Mouse (Mus musculus) cortical plate, adult 2 months (tissue): ENCODE results near the gene Btbd6. TPM values are rescaled to one million over a fixed set of nuclear protein-coding genes. Genes with fewer than 3 reads are reported as not detected.
A peak's percentile ranks its signal among the peaks of the same experiment; 100 is the strongest.

Source experiments
- H3K27ac ChIP-seq: fragments of 200-500 bp; 2 replicates; pipeline ENCODE4 v1.5.1; 2012; ENCODE audit warnings: low read length, control low read depth, inconsistent platforms; ENCODE audit not compliant: insufficient read depth
- H3K4me1 ChIP-seq: fragments of 200-500 bp; 2 replicates; pipeline ENCODE4 v1.6.1; 2011; ENCODE audit warnings: low read length; ENCODE audit not compliant: control insufficient read depth, insufficient read depth
- H3K4me3 ChIP-seq: fragments of 200-500 bp; 2 replicates; pipeline ENCODE4 v1.5.1; 2011; ENCODE audit warnings: mild to moderate bottlenecking, low read length, control low read depth; ENCODE audit not compliant: insufficient read depth
- CTCF ChIP-seq: fragments of 200-500 bp; IDR thresholded peaks from 2 replicates; pipeline ENCODE4 v1.5.1; 2011; ENCODE audit warnings: mild to moderate bottlenecking, control low read depth, low read length; ENCODE audit not compliant: insufficient read depth; ENCODE audit errors: extremely low read depth
- POLR2A ChIP-seq: fragments of 200-500 bp; IDR thresholded peaks from 2 replicates; pipeline ENCODE4 v1.6.1; 2011; ENCODE audit warnings: mild to moderate bottlenecking, low read length, control low read depth; ENCODE audit not compliant: insufficient read depth; ENCODE audit errors: extremely low read depth
- polyA plus RNA-seq: library from polyadenylated mRNA; depleted of rRNA; stranded (reverse); fragments of >200 nt; gene quantifications from 2 replicates; pipeline ENCODE4 v1.2.3, GENCODE M21; 2012; rRNA removed

The Btbd6 gene
- polyA plus RNA-seq: 78.2 and 80.2 TPM in 2 replicates

DNA sequence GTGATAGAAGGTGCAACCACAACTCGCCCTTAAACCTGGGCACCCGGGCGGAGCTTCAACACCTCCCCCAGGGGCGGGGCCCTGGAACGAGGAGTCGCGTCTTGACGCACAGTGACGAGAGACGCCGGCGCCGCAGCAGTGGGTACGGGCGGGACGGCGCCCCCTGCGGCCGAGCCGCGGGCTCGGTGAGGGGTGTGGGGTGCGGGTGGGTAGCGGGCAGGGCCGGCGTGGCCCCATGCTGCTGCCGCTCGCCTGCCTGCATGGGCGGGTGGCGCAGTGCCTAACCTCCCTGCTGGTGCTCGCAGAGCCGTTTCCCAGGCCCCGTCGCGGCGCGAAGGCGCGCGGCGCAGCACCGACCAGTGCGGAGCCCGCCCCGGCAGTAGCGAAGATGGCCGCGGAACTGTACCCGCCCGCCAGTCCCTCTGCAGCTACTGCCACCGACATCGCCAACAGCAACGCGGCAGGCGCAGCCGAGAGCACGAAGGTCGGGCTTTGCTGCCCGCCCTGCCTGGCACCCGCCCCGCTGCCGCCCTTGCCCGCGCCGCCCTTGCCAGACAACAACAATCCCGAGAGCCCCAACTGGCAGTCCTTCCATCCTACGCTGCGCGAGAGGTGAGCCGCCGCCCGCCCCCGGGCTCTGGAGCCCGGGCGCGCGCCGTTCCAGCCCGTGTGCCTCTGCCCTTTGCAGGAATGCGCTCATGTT, at the start of gene Btbd6:
TSS of gene Btbd6 (plus strand) at position 112 of the 703 bp plus-strand sequence.
- Histone ChIP-seq H3K4me3 (peak within 1 kb of the TSS; percentile 57), H3K27ac (peak within 1 kb of the TSS; percentile 99), H3K4me1 (no peaks in the 10 kb centered on the region; the same call in 1 of the 2 replicates)
- no peak for TF ChIP-seq CTCF
- TF ChIP-seq POLR2A: peak; percentile 74

DNA sequence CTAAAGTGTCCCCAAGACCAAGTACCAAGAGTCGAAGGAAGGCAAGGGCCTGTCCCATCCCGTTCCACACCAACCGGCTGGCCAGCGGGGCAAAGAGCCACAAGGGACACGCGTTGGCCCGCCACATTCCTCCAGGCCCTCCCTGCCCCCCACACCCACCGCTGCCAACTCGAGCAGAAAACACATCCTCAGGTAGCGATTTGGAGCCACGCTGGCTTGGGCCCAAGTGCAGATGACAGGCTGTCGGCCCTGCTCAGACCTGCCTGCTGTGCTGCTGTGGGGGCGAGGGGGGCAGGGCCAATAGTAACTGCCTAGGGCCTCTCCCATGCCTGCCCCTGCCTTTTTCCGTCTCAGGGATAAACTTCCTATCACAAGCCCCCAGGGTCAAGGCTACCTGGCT, 49.0 kb upstream of the Btbd6 start:
- no peak overlapping the region for H3K4me3 ChIP-seq
- H3K4me1 ChIP-seq: peaks cover 2% of the 10 kb centered on the region; the same call in 1 of the 2 replicates
- H3K27ac ChIP-seq: no peak overlapping the region
- no peak for TF ChIP-seq POLR2A
- no peak for TF ChIP-seq CTCF

DNA sequence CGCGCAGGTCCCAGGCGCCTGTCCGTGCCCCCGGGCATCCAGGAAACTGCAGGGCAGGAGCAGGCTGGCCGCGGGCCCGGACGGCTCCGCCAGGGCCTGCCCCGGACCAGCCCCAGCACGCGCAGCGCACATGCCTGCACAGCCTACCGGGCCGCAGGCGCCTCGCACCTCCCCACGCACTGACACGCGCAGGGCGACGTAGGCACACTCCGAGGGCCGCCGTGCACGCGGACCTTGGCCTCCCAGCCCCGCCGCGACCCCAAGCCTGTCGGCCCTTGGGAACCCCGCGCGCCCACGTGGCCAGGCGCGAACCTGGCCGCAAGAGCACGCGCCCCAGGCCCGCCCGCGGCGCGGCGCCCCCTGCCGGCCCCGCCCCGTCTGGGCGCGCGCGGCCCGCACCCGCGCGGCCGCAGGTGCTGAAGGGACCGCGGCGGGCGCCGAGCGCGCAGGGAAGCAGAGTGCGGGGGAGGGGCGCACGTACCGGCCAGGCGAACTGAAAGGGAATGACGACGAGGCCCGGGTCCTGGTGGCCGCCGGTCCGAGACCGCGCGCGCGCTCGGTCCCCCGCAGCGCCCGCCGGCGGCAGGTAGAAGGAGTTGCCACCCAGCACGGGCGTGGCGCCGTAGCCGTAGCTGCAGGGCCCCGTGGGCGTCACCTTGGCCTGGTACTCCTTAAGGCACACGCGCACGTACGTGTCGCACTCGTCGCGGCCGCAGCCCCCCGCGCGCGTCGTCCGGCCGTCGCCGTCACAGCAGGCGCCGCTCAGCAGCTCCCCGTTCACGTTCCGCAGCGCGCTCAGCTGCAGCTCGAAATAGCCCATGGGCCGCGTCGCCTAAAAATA, 47.7 kb upstream of the Btbd6 start:
- H3K4me1 ChIP-seq: peaks cover 2% of the 10 kb centered on the region; the same call in 1 of the 2 replicates
- TF ChIP-seq CTCF (no peak), POLR2A (0 out of 2 replicates have a peak, but pooled peaks have one; percentile 34)
- H3K27ac ChIP-seq: peak overlapping the region; percentile 90
- peak overlapping the region; percentile 60 for H3K4me3 ChIP-seq

DNA sequence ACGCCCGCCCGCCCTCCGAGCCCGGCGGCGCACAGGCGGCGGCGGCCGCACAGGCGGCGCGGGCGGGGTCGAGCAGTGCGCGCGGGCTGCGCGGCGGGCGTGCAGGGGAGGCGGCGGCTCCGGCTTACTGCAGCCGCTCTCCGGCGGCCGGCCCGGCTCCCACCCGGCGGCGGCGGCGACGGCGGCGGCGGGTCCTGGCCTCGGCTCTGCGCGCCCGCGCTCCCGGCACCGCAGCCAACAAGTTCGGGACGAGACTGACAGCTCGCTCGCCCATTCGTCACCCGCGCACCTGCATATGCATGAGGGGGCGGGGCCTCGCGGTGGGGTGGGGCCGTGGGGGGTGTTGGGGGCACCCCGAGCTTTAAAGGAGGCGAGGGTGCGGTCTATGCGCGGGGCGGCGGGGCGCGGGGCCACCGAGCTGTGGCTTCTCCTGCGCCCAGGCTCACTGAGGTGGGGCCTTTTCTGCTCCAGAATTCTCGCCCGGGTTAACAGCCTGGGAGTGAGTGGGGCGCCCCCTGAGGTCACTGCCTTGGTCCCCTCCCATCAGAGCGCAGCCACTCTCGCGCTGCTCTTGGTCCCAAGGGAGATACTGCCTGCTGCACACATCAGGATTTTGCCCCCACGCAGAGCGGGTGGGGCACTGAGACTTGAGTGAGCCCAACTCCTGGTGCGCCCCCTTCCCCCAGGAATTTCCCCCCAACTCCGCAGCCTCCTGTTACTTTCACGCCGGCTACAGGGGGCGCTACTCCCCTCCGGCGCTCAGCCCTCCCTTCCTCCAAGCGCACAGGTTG, 46.5 kb upstream of the Btbd6 start, which contains the start of gene Jag2:
TSS of gene Jag2 (minus strand) at position 215 of the 791 bp plus-strand sequence.
- H3K27ac ChIP-seq: peak within 1 kb of the TSS; percentile 90
- peak; percentile 45; the same call in 1 of the 2 replicates for TF ChIP-seq POLR2A
- peak; percentile 43; the same call in 1 of the 2 replicates for TF ChIP-seq CTCF
- H3K4me3 ChIP-seq: peak within 1 kb of the TSS; percentile 60
- peaks cover 2% of the 10 kb centered on the region; the same call in 1 of the 2 replicates for H3K4me1 ChIP-seq

DNA sequence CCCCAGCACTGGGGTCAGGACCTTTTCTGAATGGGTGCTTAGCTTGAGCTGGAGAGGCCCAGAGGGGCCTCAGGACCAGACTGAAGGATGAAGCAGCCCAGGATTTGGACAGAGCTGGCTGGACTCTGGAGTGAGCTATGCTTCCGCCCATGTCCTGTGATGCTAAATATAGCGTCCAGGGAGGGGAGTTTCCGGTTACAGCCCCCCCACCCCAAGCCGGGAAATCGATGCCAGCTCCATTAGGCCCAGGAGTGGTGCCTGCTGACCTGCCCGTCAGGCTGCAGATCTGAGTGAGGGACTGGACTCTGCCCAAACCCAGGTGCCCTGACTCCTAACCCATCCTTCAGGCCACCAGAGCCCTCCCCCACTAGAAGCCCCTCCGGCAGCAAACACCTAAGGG, 43.6 kb upstream of the Btbd6 start:
- Histone ChIP-seq H3K27ac (no peak overlapping the region), H3K4me3 (no peak overlapping the region), H3K4me1 (peaks cover 2% of the 10 kb centered on the region)
- TF ChIP-seq POLR2A: no peak
- TF ChIP-seq CTCF: no peak

DNA sequence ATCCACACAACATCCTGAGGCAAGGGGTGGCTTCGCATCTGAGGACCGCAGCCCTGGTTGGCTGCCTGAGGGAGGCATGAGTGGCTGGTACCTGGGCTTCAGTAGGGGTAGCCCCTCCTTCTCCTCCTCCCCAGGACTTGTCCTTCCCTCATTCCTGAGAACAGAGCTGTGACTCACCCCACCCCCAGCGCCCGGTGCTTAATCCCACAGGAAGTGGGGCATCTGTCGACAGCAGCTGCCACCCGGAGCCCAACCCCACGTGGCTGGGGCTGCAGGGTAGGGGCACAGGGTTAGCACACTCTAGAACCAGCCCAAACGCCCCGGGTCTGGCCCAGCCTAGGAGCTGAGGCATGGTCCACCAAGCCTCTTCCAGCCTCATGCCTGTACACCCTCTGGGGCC, 38.4 kb upstream of the Btbd6 start:
- no peak overlapping the region for H3K4me3 ChIP-seq
- TF ChIP-seq CTCF: no peak
- no peak for TF ChIP-seq POLR2A
- H3K4me1 ChIP-seq: peaks cover 7% of the 10 kb centered on the region
- H3K27ac ChIP-seq: no peak overlapping the region

DNA sequence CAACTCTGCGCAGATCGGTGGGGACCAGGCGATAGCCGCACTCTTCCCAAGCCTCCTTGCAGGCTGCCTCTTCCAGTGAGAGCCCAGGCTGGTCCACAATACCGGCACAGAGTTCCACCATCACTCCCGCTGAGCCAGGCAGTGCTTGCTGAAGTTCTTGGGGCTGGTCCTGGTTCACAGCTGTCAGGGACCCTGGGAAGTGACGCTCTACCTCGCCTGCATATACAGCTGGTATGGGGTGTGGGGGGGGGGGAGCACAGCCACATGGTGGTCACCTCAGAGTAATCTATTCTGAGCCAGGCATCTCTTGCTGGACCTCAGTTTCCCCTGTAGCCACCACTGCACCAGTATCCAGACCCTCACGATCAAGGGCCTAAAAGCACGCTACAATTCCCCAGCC, 37.9 kb upstream of the Btbd6 start:
- TF ChIP-seq POLR2A: no peak
- no peak for TF ChIP-seq CTCF
- Histone ChIP-seq H3K4me1 (peaks cover 7% of the 10 kb centered on the region), H3K27ac (no peak overlapping the region), H3K4me3 (no peak overlapping the region)

DNA sequence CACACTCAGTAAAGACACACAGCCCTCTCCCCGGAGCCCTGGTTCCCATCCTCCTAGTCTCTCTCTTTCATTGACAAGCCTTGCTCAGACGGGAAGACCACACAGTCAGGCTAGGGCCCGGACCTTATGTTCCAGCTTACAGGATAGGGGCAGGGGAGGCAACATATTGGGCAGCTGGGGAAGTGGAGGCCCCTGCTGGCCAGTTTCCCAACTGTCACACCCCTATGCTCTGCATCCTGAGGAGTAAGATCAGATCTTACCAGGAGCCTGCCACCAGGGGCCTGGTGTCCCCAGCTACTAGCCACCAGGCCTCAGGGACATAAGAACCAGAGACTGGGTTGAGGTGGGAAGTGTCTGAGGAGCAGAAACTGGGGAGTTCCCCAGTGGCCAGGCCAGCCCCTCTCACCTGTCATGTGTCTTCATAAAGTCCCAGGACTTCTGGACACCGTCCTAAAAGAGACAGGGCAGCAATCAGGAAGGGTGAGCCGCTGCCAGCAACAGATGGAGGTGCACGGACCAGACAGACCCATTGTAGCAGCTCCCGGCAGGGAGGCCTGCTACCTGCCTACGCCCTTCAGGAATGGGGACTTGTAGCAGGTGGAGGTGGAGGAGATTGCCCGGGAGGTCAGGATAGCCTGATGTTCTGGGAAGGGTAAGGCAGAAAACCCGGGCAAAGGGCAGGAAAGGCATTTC, 37.3 kb upstream of the Btbd6 start:
- Histone ChIP-seq H3K4me1 (peaks cover 7% of the 10 kb centered on the region), H3K27ac (no peak overlapping the region), H3K4me3 (no peak overlapping the region)
- TF ChIP-seq POLR2A: no peak
- no peak for TF ChIP-seq CTCF
